Mouse (Mus musculus): Measurements from ENCODE around the gene Slc47a1.

GRCm38 (mm10) chr11:61316864-61317263, 61.3 kb downstream of the Slc47a1 start:
- TF ChIP-seq CTCF (IDR thresholded peaks at IDR 0.05; ENCODE audit: low read depth): no peak
- TF ChIP-seq EP300 (IDR thresholded peaks at IDR 0.05; ENCODE audit: low read depth): no peak

Data from heart, postnatal 0 days (tissue).